Mouse (Mus musculus): Measurements from ENCODE around the gene Ing4. TPM values are rescaled to one million over a fixed set of nuclear protein-coding genes. Genes with fewer than 3 reads are reported as not detected.
A peak's percentile ranks its signal among the peaks of the same experiment; 100 is the strongest.

Ing4 gene
- total RNA-seq, 2 experiments from 2014 or later = 60.1 to 63.2 TPM

- H3K4me3 ChIP-seq = peak overlapping the region; percentile 85
- no peak for TF ChIP-seq CTCF (conservative IDR thresholded peaks at IDR 0.05)
- no peak for DNase-seq (ENCODE audit: low spot score in 2 of 2)
- peak overlapping the region; percentile 98 for H3K27ac ChIP-seq
Measured at GRCm38 (mm10) chr6:125098513-125098912, 59.0 kb downstream of the Ing4 start.

Small RNAs within 50 kb of the gene (microRNA-seq; reads per million reads assigned to microRNA genes)
- gene Mir7045 = 1.3 to 1.7 reads per million in 2 experiments

Other genes with a start within 250 kb of the Ing4 start
- 1 to 10 TPM; 3.4 to 4.6 TPM for gene Spsb2, start 231.1 kb upstream of the Ing4 start, total RNA-seq (2021)
- gene Tpi1, start 225.5 kb upstream of the Ing4 start, total RNA-seq (2021) = 100 to 1,000 TPM; 713 to 768 TPM
- 100 to 1,000 TPM; 185 to 198 TPM for gene Usp5, start 210.3 kb upstream of the Ing4 start, total RNA-seq (2021)
- 1 to 10 TPM in 1 of 2 experiments, under 1 TPM in 1; 0.47 to 1.3 TPM for gene Cdca3, start 210.2 kb upstream of the Ing4 start, total RNA-seq (2021)
- under 1 TPM in 1 of 2 experiments, not detected in 1; 0.20 TPM for gene Gnb3, start 199.5 kb upstream of the Ing4 start, total RNA-seq (2021)
- 10 to 100 TPM; 33.7 to 36.7 TPM for gene P3h3, start 182.0 kb upstream of the Ing4 start, total RNA-seq (2021)
- gene Gpr162, start 175.8 kb upstream of the Ing4 start, total RNA-seq (2021) = 100 to 1,000 TPM; 181 to 199 TPM
- gene Cd4, start 151.5 kb upstream of the Ing4 start, total RNA-seq (2021) = under 1 TPM; 0.18 to 0.47 TPM
- 1 to 10 TPM; 1.3 to 1.7 TPM for gene Lag3, start 128.1 kb upstream of the Ing4 start, total RNA-seq (2021)
- 1,000 to 10,000 TPM in 1 of 2 experiments, 100 to 1,000 TPM in 1; 991 to 1,057 TPM for gene Ptms, start 119.7 kb upstream of the Ing4 start, total RNA-seq (2021)
- gene Mlf2, start 108.4 kb upstream of the Ing4 start, total RNA-seq (2021) = 100 to 1,000 TPM; 627 to 642 TPM
- 100 to 1,000 TPM; 136 to 151 TPM for gene Cops7a, start 74.2 kb upstream of the Ing4 start, total RNA-seq (2021)
- 100 to 1,000 TPM; 163 to 181 TPM for gene Pianp, start 43.1 kb upstream of the Ing4 start, total RNA-seq (2021)
- 10 to 100 TPM; 50.0 to 50.9 TPM for gene Zfp384, start 30.6 kb upstream of the Ing4 start, total RNA-seq (2021)
- gene Acrbp, start 9.9 kb downstream of the Ing4 start, total RNA-seq (2021) = 10 to 100 TPM; 15.9 to 19.2 TPM
- gene Lpar5, start 28.2 kb downstream of the Ing4 start, total RNA-seq (2021) = 1 to 10 TPM in 1 of 2 experiments, under 1 TPM in 1; 0.61 to 1.1 TPM
- 100 to 1,000 TPM; 176 to 185 TPM for gene Chd4, start 56.2 kb downstream of the Ing4 start, total RNA-seq (2021)
- 10 to 100 TPM; 30.8 to 31.7 TPM for gene Nop2, start 92.1 kb downstream of the Ing4 start, total RNA-seq (2021)
- 10 to 100 TPM; 69.9 to 71.9 TPM for gene Iffo1, start 105.5 kb downstream of the Ing4 start, total RNA-seq (2021)
- gene Gapdh, start 126.7 kb downstream of the Ing4 start, total RNA-seq (2021) = 1,000 to 10,000 TPM; 2,438 to 2,531 TPM
- 10 to 100 TPM; 24.3 to 28.5 TPM for gene Ncapd2, start 151.9 kb downstream of the Ing4 start, total RNA-seq (2021)
- 10 to 100 TPM; 70.8 to 75.3 TPM for gene Mrpl51, start 152.0 kb downstream of the Ing4 start, total RNA-seq (2021)
- gene Vamp1, start 175.8 kb downstream of the Ing4 start, total RNA-seq (2021) = 10 to 100 TPM; 83.5 to 83.6 TPM
- gene Tapbpl, start 192.1 kb downstream of the Ing4 start, total RNA-seq (2021) = 1 to 10 TPM; 3.2 to 4.2 TPM
- gene Cd27, start 197.2 kb downstream of the Ing4 start, total RNA-seq (2021) = not detected
- gene Tuba3a, start 246.3 kb downstream of the Ing4 start, total RNA-seq (2021) = not detected

Measured in layer of hippocampus, adult 2 months (tissue).